Mouse (Mus musculus) intestine, postnatal 0 days (tissue): ENCODE data around the gene Tmem266. TPM values are rescaled to one million over a fixed set of nuclear protein-coding genes. Genes with fewer than 3 reads are reported as not detected.

Experiments
- ATAC-seq: fragments of 200-750 bp; cut with Nextera tagmentation; 2 replicates; pipeline ENCODE4 v1.8.0; 2017; ENCODE audit warnings: mild to moderate bottlenecking, moderate TSS enrichment, moderate library complexity
- H3K27ac ChIP-seq: fragments of 300-500 bp; sonication (generic); 2 replicates; pipeline ENCODE4 v1.5.1; 2014; ENCODE audit warnings: mild to moderate bottlenecking, low read depth, low read length, moderate library complexity
- H3K27me3 ChIP-seq: fragments of 300-500 bp; sonication (generic); replicated peaks from 2 replicates; pipeline ENCODE4 v1.6.1; 2014; ENCODE audit warnings: low read length, mixed read lengths; ENCODE audit not compliant: control insufficient read depth, insufficient read depth
- H3K36me3 ChIP-seq: fragments of 300-500 bp; sonication (generic); 2 replicates; pipeline ENCODE4 v1.6.1; 2014; ENCODE audit warnings: mild to moderate bottlenecking, moderate library complexity; ENCODE audit not compliant: control insufficient read depth, insufficient read depth
- H3K4me1 ChIP-seq: fragments of 300-500 bp; sonication (generic); replicated peaks from 2 replicates; pipeline ENCODE4 v1.6.1; 2014; ENCODE audit warnings: antibody characterized with exemption, low read length, mixed read lengths; ENCODE audit not compliant: control insufficient read depth, insufficient read depth
- H3K4me2 ChIP-seq: fragments of 300-500 bp; sonication (generic); replicated peaks from 2 replicates; pipeline ENCODE4 v1.6.1; 2014; ENCODE audit warnings: low read depth, mild to moderate bottlenecking, moderate library complexity
- H3K4me3 ChIP-seq: fragments of 300-500 bp; sonication (generic); 2 replicates; pipeline ENCODE4 v1.5.1; 2014; ENCODE audit warnings: low read depth, low read length
- H3K9ac ChIP-seq: fragments of 300-500 bp; sonication (generic); 2 replicates; pipeline ENCODE4 v1.6.1; 2014; ENCODE audit warnings: mild to moderate bottlenecking, low read depth, low read length
- H3K9me3 ChIP-seq: fragments of 300-500 bp; sonication (generic); 2 replicates; pipeline ENCODE4 v1.6.1; 2016; ENCODE audit warnings: mixed run types; ENCODE audit not compliant: control insufficient read depth
- CTCF ChIP-seq: sonication (generic); IDR thresholded peaks from 2 replicates; pipeline ENCODE4 v1.5.1; 2016; ENCODE audit warnings: low read depth, mild to moderate bottlenecking, control low read depth, antibody characterized with exemption, moderate library complexity
- WGBS: fragments of 180-500 bp; shearing (Covaris S2); extraction: QIAGEN DNeasy Blood & Tissue Kit; methylation state at CpG from one replicate; pipeline ENCODE4 v1.1.7; 2014; 5-methylcytosine and 5-hydroxymethylcytosine counted together
- polyA plus RNA-seq: library from polyadenylated mRNA; unstranded; fragments of >200 nt; fragmentation: Nextera tagmentation; extraction: Ambion mirVana; gene quantifications from 2 replicates; pipeline ENCODE4 v1.2.1, GENCODE M21; 2015

Tmem266 gene
- polyA plus RNA-seq, 1 experiment from 2014 or later: 0.21 TPM

- no peak for TF ChIP-seq CTCF
- ATAC-seq: no peak
- 91% methylated on average over 4 of the region's 4 CpGs for WGBS
- no peaks in the 10 kb centered on the region for H3K9me3 ChIP-seq
- H3K27me3 ChIP-seq: no peaks in the 10 kb centered on the region
- H3K9ac ChIP-seq: no peak overlapping the region
- no peaks in the 10 kb centered on the region for H3K4me1 ChIP-seq
- no peak overlapping the region for H3K27ac ChIP-seq
- no peaks in the 10 kb centered on the region for H3K36me3 ChIP-seq
- no peak overlapping the region for H3K4me2 ChIP-seq
- H3K4me3 ChIP-seq: no peak overlapping the region
Measured at GRCm38 (mm10) chr9:55386117-55386516, 59.4 kb downstream of the Tmem266 start.

GRCm38 (mm10) chr9:55387862-55388505, 61.3 kb downstream of the Tmem266 start:
- no peaks in the 10 kb centered on the region for H3K36me3 ChIP-seq
- no peaks in the 10 kb centered on the region for H3K27me3 ChIP-seq
- H3K27ac ChIP-seq: no peak overlapping the region
- H3K9ac ChIP-seq: no peak overlapping the region
- H3K9me3 ChIP-seq: no peaks in the 10 kb centered on the region
- TF ChIP-seq CTCF: no peak
- H3K4me3 ChIP-seq: no peak overlapping the region
- WGBS: 78% methylated on average over 14 of the region's 14 CpGs
- H3K4me1 ChIP-seq: no peaks in the 10 kb centered on the region
- no peak overlapping the region for H3K4me2 ChIP-seq
- no peak for ATAC-seq

GRCm38 (mm10) chr9:55391909-55392658, 65.4 kb downstream of the Tmem266 start:
- Histone ChIP-seq H3K4me2 (no peak overlapping the region), H3K36me3 (no peaks in the 10 kb centered on the region), H3K4me1 (no peaks in the 10 kb centered on the region), H3K9ac (no peak overlapping the region), H3K4me3 (no peak overlapping the region), H3K27ac (no peak overlapping the region), H3K27me3 (no peaks in the 10 kb centered on the region), H3K9me3 (no peaks in the 10 kb centered on the region)
- 31% methylated on average over 17 of the region's 17 CpGs for WGBS
- TF ChIP-seq CTCF: peak; percentile 88
- ATAC-seq: no peak

GRCm38 (mm10) chr9:55395650-55396049, 68.9 kb downstream of the Tmem266 start:
- no peak overlapping the region for H3K27ac ChIP-seq

GRCm38 (mm10) chr9:55398985-55399554, 72.4 kb downstream of the Tmem266 start:
- no peaks in the 10 kb centered on the region for H3K36me3 ChIP-seq
- no peaks in the 10 kb centered on the region for H3K4me1 ChIP-seq
- no peak overlapping the region for H3K4me2 ChIP-seq
- no peak overlapping the region for H3K9ac ChIP-seq
- no peaks in the 10 kb centered on the region for H3K9me3 ChIP-seq
- ATAC-seq: no peak
- 87% methylated on average over 7 of the region's 7 CpGs for WGBS
- TF ChIP-seq CTCF: no peak
- no peak overlapping the region for H3K4me3 ChIP-seq
- H3K27ac ChIP-seq: no peak overlapping the region
- no peaks in the 10 kb centered on the region for H3K27me3 ChIP-seq

More at GRCm38 (mm10) chr9:55395650-55396049, 68.9 kb downstream of the Tmem266 start:
- no peak overlapping the region for H3K9ac ChIP-seq
- H3K4me2 ChIP-seq: no peak overlapping the region
- no peaks in the 10 kb centered on the region for H3K4me1 ChIP-seq
- WGBS: 68% methylated on average over 1 of the region's 1 CpGs
- no peaks in the 10 kb centered on the region for H3K27me3 ChIP-seq
- no peak for TF ChIP-seq CTCF
- no peaks in the 10 kb centered on the region for H3K9me3 ChIP-seq
- no peak overlapping the region for H3K4me3 ChIP-seq
- no peak for ATAC-seq
- no peaks in the 10 kb centered on the region for H3K36me3 ChIP-seq

- Histone ChIP-seq H3K4me2 (no peak overlapping the region), H3K36me3 (no peaks in the 10 kb centered on the region), H3K4me1 (no peaks in the 10 kb centered on the region), H3K27me3 (no peaks in the 10 kb centered on the region), H3K4me3 (no peak overlapping the region), H3K9ac (no peak overlapping the region), H3K9me3 (no peaks in the 10 kb centered on the region), H3K27ac (no peak overlapping the region)
- WGBS: 30% methylated on average over 7 of the region's 7 CpGs
- no peak for TF ChIP-seq CTCF
- no peak for ATAC-seq
Measured at GRCm38 (mm10) chr9:55402276-55402675, 75.6 kb downstream of the Tmem266 start.
